Mouse (Mus musculus): Measurements from ENCODE around the gene Acyp1.
A peak's percentile ranks its signal among the peaks of the same experiment; 100 is the strongest.

The Acyp1 gene

DNA sequence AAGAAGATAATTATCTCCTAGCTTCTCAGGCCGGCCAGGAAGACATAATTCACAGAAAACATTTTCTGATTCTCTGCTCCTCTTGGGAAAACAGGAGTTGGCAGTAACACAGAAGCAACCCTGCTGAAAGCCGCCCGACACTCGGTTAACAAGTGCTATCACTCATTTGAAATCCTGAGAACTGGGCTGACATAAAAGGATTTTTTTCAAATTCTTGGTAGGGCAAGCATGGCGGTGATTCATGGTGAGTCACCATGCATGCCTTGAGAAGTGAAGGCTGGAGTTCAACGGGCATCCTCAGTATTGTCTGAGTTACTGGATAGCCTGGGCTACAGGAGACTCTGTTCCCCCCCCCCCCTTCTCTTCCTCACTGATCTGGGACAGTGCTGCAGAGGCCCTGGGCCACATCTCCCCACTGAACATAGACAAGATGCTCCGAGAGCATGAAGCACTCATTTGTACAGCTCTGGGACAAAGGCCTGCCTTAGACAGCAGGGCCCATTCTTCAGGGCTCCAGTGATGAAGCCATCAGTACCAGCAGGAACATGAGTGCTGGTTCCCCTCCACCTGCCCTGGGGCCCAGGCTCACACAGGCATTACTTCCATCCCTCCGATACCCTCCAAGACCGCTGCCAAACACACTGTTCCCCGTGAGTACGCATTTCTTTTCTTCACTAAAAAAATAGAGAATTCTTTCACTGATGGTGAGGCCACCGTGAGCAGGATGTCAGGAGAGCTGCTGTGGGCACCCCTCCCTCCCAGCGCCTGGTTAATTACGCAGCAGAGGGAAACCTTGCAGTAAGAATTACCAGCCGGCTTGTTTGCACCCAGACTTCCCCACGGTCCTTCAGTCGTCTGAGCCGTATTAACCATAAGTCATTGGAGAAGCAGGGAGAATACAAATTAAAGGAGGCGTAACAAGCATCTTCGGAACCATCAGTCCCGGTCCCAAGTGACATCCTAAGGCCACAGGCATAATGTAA, 54.6 kb downstream of the Acyp1 start:
- DNase-seq (ENCODE audit: low read depth, low spot score), result no peak

DNA sequence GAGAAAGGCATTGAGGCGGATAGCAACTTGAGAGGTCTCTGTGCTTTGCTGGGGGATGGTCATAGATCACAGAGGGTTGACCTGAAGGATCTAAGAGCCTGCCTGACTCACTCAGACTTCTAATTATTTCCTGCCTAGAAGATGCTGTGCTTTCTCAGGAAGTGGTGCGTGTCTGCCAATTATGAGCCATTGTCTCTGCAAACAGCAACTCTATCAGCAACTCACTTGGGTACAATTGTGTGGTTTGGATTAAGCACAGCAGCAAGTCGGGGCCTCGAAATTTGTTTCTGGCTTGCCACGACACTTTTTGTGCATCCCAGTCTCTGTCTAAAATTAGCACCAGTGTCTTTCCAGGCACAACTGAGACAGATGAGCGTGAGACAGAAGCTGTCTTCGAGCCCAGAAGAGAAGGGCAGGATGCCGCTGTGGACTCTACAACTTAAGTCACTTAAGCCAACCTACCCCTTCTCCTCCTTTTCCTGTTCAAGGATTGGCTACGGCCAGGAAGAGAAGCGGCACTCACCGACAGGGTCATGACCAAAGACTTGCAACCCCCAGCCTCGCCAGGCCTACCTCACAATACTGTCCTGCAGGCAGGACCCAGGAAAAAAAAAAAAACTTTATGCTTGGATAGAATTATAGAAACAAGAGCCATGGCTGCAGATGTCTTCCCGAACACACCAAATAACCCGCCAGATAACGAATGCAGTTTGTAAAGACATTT, 60.2 kb downstream of the Acyp1 start:
- no peak for DNase-seq (ENCODE audit: low read depth, low spot score)

DNA sequence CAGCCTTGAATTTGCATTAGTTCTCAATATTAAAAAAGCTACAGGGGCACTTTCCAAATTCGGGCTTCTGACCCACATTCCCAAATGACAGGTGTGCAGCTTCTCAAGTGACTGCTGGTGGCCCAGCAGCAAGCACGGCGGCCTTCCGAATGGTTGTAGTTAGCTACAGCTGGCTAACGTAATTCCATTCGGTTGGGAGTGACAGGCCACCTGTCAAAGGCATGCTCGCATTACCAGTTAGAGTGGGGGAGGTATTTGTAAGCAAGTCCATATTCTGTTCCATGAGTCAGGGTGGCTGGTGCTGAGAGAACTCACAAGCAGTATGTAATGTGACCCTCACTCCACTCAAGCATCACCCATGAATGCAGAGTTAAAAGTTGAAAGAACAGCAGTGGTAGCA, 61.0 kb downstream of the Acyp1 start:
- peak; percentile 47 for DNase-seq (ENCODE audit: low read depth, low spot score)
